Mouse (Mus musculus): ENCODE measurements around the gene Gzmf. TPM values are rescaled to one million over a fixed set of nuclear protein-coding genes. Genes with fewer than 3 reads are reported as not detected.

Gzmf gene
- total and polyA plus RNA-seq, 3 experiments = not detected

- no peak overlapping the region for H3K4me3 ChIP-seq (ENCODE audit: control insufficient read depth in 1 of 2, insufficient read depth in 1 of 2, low read depth in 2 of 2, low read length in 2 of 2)
- peaks cover 0 to 3% of the 10 kb centered on the region in 2 experiments; a peak in 2 of 4 replicates for H3K27me3 ChIP-seq (ENCODE audit: control insufficient read depth in 1 of 2, insufficient read depth in 2 of 2, low read length in 2 of 2)
- H3K36me3 ChIP-seq (ENCODE audit: control insufficient read depth in 1 of 2, insufficient read depth in 2 of 2, low read length in 2 of 2) = no peaks in the 10 kb centered on the region
- H3K27ac ChIP-seq (ENCODE audit: control insufficient read depth, low read depth, low read length) = no peak overlapping the region
- peak; percentile 29 for DNase-seq (ENCODE audit: low read depth, low spot score)
- TF ChIP-seq ZKSCAN1 (IDR thresholded peaks at IDR 0.05; ENCODE audit: low read depth, low read length) (no peak), CTCF (IDR thresholded peaks at IDR 0.05 in 2 of 3, conservative IDR thresholded peaks at IDR 0.05 in 1 of 3; ENCODE audit: control insufficient read depth in 1 of 3, insufficient read depth in 1 of 3, low read depth in 2 of 3, low read length in 3 of 3, poor library complexity in 1 of 3, severe bottlenecking in 1 of 3) (peak; percentile 55 to 65 (median 57)), SMC3 (IDR thresholded peaks at IDR 0.05; ENCODE audit: low read depth, low read length) (peak; percentile 25), ZMIZ1 (IDR thresholded peaks at IDR 0.05; ENCODE audit: low read depth, low read length) (no peak), MAZ (IDR thresholded peaks at IDR 0.05; ENCODE audit: low read depth, low read length) (no peak), TCF12 (IDR thresholded peaks at IDR 0.05; ENCODE audit: low read depth, low read length) (no peak)
- H3K79me2 ChIP-seq (ENCODE audit: control insufficient read depth, insufficient read depth, low read length, poor library complexity) = no peaks in the 10 kb centered on the region
- H3K9me3 ChIP-seq (replicated peaks; ENCODE audit: insufficient read depth, low read length) = no peaks in the 10 kb centered on the region
- no peak overlapping the region for H3K9ac ChIP-seq (ENCODE audit: control insufficient read depth, low read depth, low read length, poor library complexity, severe bottlenecking)
- H3K4me1 ChIP-seq (ENCODE audit: control insufficient read depth in 1 of 2, insufficient read depth in 2 of 2, low read length in 2 of 2) = no peaks in the 10 kb centered on the region
Measured at GRCm38 (mm10) chr14:56155340-56155739, 55.9 kb downstream of the Gzmf start.

Other genes with a start within 250 kb of the Gzmf start
- gene Mcpt1, start 193.4 kb downstream of the Gzmf start, total RNA-seq (2012; rRNA removed) = not detected in 2 replicates
- gene Mcpt1, start 193.4 kb downstream of the Gzmf start, polyA plus RNA-seq (2012; ENCODE audit: insufficient read depth in 1 of 2, insufficient read length in 2 of 2, low read depth in 1 of 2, low replicate concordance in 2 of 2, missing spikeins in 1 of 2) = not detected
- gene Mcpt9, start 180.9 kb downstream of the Gzmf start, total RNA-seq (2012; rRNA removed) = 0.08 TPM in 1 of 2 replicates, not detected in the other
- not detected for gene Mcpt9, start 180.9 kb downstream of the Gzmf start, polyA plus RNA-seq (2012; ENCODE audit: insufficient read depth in 1 of 2, insufficient read length in 2 of 2, low read depth in 1 of 2, low replicate concordance in 2 of 2, missing spikeins in 1 of 2)
- 5.0 and 25.6 TPM in 2 replicates for gene Mcpt2, start 169.4 kb downstream of the Gzmf start, total RNA-seq (2012; rRNA removed)
- 1 to 10 TPM in 1 of 2 experiments, not detected in 1; 1.6 TPM for gene Mcpt2, start 169.4 kb downstream of the Gzmf start, polyA plus RNA-seq (2012; ENCODE audit: insufficient read depth in 1 of 2, insufficient read length in 2 of 2, low read depth in 1 of 2, low replicate concordance in 2 of 2, missing spikeins in 1 of 2)
- not detected in 2 replicates for gene Mcpt4, start 149.1 kb downstream of the Gzmf start, total RNA-seq (2012; rRNA removed)
- not detected for gene Mcpt4, start 149.1 kb downstream of the Gzmf start, polyA plus RNA-seq (2012; ENCODE audit: insufficient read depth in 1 of 2, insufficient read length in 2 of 2, low read depth in 1 of 2, low replicate concordance in 2 of 2, missing spikeins in 1 of 2)
- gene Mcpt8, start 126.1 kb downstream of the Gzmf start, total RNA-seq (2012; rRNA removed) = not detected in 2 replicates
- not detected for gene Mcpt8, start 126.1 kb downstream of the Gzmf start, polyA plus RNA-seq (2012; ENCODE audit: insufficient read depth in 1 of 2, insufficient read length in 2 of 2, low read depth in 1 of 2, low replicate concordance in 2 of 2, missing spikeins in 1 of 2)
- gene Ctsg, start 108.8 kb downstream of the Gzmf start, total RNA-seq (2012; rRNA removed) = not detected in 2 replicates
- gene Ctsg, start 108.8 kb downstream of the Gzmf start, polyA plus RNA-seq (2012; ENCODE audit: insufficient read depth in 1 of 2, insufficient read length in 2 of 2, low read depth in 1 of 2, low replicate concordance in 2 of 2, missing spikeins in 1 of 2) = not detected
- not detected in 2 replicates for gene Gzme, start 90.8 kb downstream of the Gzmf start, total RNA-seq (2012; rRNA removed)
- not detected for gene Gzme, start 90.8 kb downstream of the Gzmf start, polyA plus RNA-seq (2012; ENCODE audit: insufficient read depth in 1 of 2, insufficient read length in 2 of 2, low read depth in 1 of 2, low replicate concordance in 2 of 2, missing spikeins in 1 of 2)
- gene Gzmd, start 78.8 kb downstream of the Gzmf start, total RNA-seq (2012; rRNA removed) = not detected in 2 replicates
- not detected for gene Gzmd, start 78.8 kb downstream of the Gzmf start, polyA plus RNA-seq (2012; ENCODE audit: insufficient read depth in 1 of 2, insufficient read length in 2 of 2, low read depth in 1 of 2, low replicate concordance in 2 of 2, missing spikeins in 1 of 2)
- gene Gzmg, start 51.8 kb downstream of the Gzmf start, total RNA-seq (2012; rRNA removed) = not detected in 2 replicates
- gene Gzmg, start 51.8 kb downstream of the Gzmf start, polyA plus RNA-seq (2012; ENCODE audit: insufficient read depth in 1 of 2, insufficient read length in 2 of 2, low read depth in 1 of 2, low replicate concordance in 2 of 2, missing spikeins in 1 of 2) = not detected
- not detected in 2 replicates for gene Gzmn, start 36.8 kb downstream of the Gzmf start, total RNA-seq (2012; rRNA removed)
- gene Gzmn, start 36.8 kb downstream of the Gzmf start, polyA plus RNA-seq (2012; ENCODE audit: insufficient read depth in 1 of 2, insufficient read length in 2 of 2, low read depth in 1 of 2, low replicate concordance in 2 of 2, missing spikeins in 1 of 2) = not detected
- not detected in 2 replicates for gene Gzmc, start 23.2 kb upstream of the Gzmf start, total RNA-seq (2012; rRNA removed)
- gene Gzmc, start 23.2 kb upstream of the Gzmf start, polyA plus RNA-seq (2012; ENCODE audit: insufficient read depth in 1 of 2, insufficient read length in 2 of 2, low read depth in 1 of 2, low replicate concordance in 2 of 2, missing spikeins in 1 of 2) = not detected
- gene Gzmb, start 50.8 kb upstream of the Gzmf start, total RNA-seq (2012; rRNA removed) = 1.4 and 1.7 TPM in 2 replicates
- under 1 TPM in 1 of 2 experiments, not detected in 1; 0.64 TPM for gene Gzmb, start 50.8 kb upstream of the Gzmf start, polyA plus RNA-seq (2012; ENCODE audit: insufficient read depth in 1 of 2, insufficient read length in 2 of 2, low read depth in 1 of 2, low replicate concordance in 2 of 2, missing spikeins in 1 of 2)
- not detected in 2 replicates for gene Atp12a, start 153.7 kb upstream of the Gzmf start, total RNA-seq (2012; rRNA removed)
- not detected for gene Atp12a, start 153.7 kb upstream of the Gzmf start, polyA plus RNA-seq (2012; ENCODE audit: insufficient read depth in 1 of 2, insufficient read length in 2 of 2, low read depth in 1 of 2, low replicate concordance in 2 of 2, missing spikeins in 1 of 2)
- 46.4 and 49.8 TPM in 2 replicates for gene Rnf17, start 191.2 kb upstream of the Gzmf start, total RNA-seq (2012; rRNA removed)
- gene Rnf17, start 191.2 kb upstream of the Gzmf start, polyA plus RNA-seq (2012; ENCODE audit: insufficient read depth in 1 of 2, insufficient read length in 2 of 2, low read depth in 1 of 2, low replicate concordance in 2 of 2, missing spikeins in 1 of 2) = 100 to 1,000 TPM in 1 of 2 experiments, 10 to 100 TPM in 1; 37.0 to 183 TPM

Measured in MEL (cell line).